Mouse (Mus musculus): ENCODE data around the gene Sgta.

GRCm38 (mm10) chr10:81051133-81051532, 8.8 kb downstream of the Sgta start:
- TF ChIP-seq CTCF (IDR thresholded peaks at IDR 0.05; ENCODE audit: extremely low read depth, insufficient read depth, low read length), result no peak
- no peak for TF ChIP-seq POLR2A (IDR thresholded peaks at IDR 0.05; ENCODE audit: extremely low read depth, insufficient read depth, low read length)
